ENCODE assay signal across 16 mouse cellular contexts in genomic region chr2:37751114-37751513, GRCm38 (mm10).
"Had no signal": no experiment of that assay in that cellular context is flagged by ENCODE, and none has a peak within 500 bp of the region (broad histone marks: within the 10 kb centered on the region; RNA-seq: fewer than 3 reads in every experiment).

No protein-coding gene starts in this region.

- H3K4me3 ChIP-seq: layer of hippocampus, adult 2 months; limb, embryonic 10.5 days; limb, embryonic 13.5 days; liver, embryonic 12.5 days; liver, embryonic 15.5 days; lung, embryonic 15.5 days had no signal

- DNase-seq: kidney, adult 2 months; kidney, postnatal 25 days; layer of hippocampus, adult 9-11 months; liver; midbrain, embryonic 14.5 days; thymus, adult 2 months; thymus, postnatal 14 days; thymus, postnatal 4 days had no signal

- H3K36me3 ChIP-seq: limb, embryonic 10.5 days; limb, embryonic 13.5 days; liver, embryonic 12.5 days; liver, embryonic 15.5 days; lung, embryonic 15.5 days had no signal

- H3K9ac ChIP-seq: limb, embryonic 13.5 days; liver, embryonic 12.5 days; liver, embryonic 15.5 days; lung, embryonic 15.5 days had no signal

- ATAC-seq: liver, embryonic 12.5 days had no signal

- H3K4me1 ChIP-seq: liver, embryonic 12.5 days; liver, embryonic 15.5 days had no signal

- H3K27ac ChIP-seq: kidney, postnatal 0 days; layer of hippocampus, adult 2 months; limb, embryonic 10.5 days; limb, embryonic 13.5 days; liver, embryonic 12.5 days; liver, embryonic 15.5 days; lung, embryonic 15.5 days had no signal

- H3K4me2 ChIP-seq: limb, embryonic 13.5 days; liver, embryonic 12.5 days; liver, embryonic 15.5 days; lung, embryonic 15.5 days; midbrain, embryonic 11.5 days had no signal

- H3K9me3 ChIP-seq: limb, embryonic 10.5 days; limb, embryonic 13.5 days; liver, embryonic 12.5 days; liver, embryonic 15.5 days; lung, embryonic 15.5 days had no signal

- H3K27me3 ChIP-seq: limb, embryonic 13.5 days; lung, embryonic 15.5 days had no signal
